Mouse (Mus musculus): ENCODE data around the gene Ehd4.
A peak's percentile ranks its signal among the peaks of the same experiment; 100 is the strongest.

Ehd4 gene

DNA sequence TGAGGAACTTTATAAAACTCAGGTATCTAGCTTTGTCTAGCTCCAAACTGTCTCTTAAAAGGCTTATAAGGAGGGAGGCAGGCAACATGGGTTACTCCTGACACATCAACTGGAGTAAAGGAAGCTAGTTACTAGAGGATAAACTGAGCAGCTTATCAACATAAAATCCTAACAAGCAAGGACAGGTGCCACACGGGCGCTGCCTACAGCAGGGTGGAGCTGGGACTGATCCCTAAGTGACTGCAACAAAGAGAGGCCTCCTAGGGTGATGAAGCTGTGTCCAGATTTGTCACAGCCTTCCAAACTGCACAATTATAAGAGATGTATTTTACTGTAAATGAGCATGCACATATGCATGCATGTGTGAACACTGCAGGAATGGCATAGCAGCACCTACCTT is 47.0 kb downstream of the Ehd4 start:
- no peak for DNase-seq (ENCODE audit: low spot score)

DNA sequence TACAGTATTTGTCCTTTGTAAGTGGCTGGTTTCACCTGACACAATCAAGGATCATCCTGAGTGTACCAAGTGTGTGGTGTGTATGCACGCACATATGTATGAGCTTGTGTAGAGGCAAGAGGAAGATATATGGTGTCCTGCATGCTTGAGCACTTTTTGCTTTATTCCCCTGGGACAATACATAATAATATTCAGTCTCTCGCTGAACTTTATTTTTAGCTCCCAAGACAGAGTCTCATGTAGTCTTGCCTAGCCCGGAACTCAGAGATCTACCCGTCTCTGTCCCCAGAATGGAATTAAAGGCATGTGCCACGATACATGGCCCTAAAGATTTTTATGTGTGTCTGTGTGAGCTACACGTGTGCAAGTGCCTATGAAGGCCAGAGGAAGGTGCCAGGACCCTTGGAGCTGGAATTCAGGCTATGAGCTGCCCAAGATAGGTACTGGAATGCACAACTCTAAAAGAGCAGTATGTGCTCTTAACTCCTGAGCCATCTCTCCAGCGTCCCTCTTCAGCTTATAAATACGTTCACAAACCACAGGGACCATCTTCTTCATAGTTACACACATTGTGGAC is 47.9 kb downstream of the Ehd4 start:
- no peak for DNase-seq (ENCODE audit: low spot score)

DNA sequence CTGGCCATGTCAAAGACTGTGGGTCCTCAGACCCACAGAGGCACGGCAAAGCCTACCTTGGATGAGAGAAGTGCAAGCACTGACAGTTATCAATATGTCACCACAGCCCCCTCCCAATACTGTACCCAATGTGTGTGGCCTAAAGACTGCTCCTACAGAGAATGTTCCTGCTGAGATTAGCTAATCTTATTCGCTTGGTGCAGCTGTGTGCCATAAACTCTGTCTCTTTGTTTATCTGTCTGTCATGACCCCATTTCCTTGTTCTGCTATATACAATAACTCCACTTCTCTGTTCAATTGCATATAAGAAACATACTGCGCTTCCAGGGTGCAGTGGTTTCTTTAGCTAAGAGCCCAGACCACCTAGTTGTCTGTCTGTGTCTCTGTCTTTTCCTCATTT is 48.5 kb downstream of the Ehd4 start:
- no peak for DNase-seq (ENCODE audit: low spot score)

DNA sequence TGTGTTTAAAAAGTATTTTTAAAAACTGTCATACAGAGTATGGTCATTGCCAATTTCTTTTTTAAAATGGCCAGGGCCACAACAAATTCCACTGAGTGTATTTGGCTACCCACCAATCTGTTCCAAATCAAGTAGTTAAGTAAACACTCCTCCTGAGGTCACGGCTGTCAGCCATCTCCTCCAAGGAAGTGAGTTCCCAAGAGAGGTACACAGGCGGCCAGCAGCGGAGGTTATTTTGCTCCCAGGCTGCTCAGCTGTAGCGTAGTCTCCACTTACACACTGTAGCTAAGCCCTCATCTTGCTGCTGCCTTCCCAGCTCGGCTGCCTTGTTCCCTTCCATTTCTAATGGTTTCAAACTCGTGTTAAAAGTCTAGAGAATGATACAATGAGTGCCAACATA is 51.5 kb downstream of the Ehd4 start:
- DNase-seq (ENCODE audit: low spot score), result no peak

DNA sequence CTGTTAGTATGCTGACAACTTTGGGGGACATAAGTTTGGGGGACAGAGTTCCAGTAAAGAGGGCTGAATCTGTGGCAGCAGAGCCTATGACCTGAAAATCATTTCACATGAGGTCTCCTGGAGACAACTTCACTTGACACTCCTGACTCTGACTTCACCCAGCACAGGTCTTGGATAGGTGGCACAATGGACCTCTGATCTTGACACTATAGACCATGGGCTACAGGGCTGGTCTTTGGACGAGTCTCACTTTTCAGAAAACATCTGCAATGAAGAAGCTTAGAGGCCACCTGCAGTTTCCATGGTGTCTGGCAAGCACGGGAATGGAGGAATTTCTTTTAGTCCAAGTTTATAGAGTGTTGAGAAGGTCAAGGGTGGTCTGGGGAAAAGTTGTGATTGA is 52.0 kb downstream of the Ehd4 start:
- DNase-seq (ENCODE audit: low spot score), result no peak

DNA sequence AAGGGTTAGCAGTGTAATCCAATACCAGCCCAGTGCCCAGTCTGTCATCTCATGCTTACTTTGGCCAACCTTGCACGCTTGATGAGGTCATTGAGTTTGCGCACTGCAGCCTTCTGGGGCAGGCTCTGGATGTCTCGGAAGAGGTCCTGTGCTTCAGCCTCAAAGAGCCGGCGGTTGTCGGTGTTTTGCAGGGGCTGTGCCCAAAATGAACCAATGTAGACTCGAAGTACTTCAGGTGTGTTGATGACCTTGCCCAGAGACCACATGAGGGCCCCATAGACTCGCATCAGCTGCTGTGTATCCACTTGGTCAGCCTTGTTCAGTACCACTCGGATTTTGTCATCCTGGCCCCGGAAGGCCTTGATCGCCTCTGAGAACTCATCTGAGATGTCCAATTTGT is 52.4 kb downstream of the Ehd4 start:
- DNase-seq (ENCODE audit: low spot score), result no peak

DNA sequence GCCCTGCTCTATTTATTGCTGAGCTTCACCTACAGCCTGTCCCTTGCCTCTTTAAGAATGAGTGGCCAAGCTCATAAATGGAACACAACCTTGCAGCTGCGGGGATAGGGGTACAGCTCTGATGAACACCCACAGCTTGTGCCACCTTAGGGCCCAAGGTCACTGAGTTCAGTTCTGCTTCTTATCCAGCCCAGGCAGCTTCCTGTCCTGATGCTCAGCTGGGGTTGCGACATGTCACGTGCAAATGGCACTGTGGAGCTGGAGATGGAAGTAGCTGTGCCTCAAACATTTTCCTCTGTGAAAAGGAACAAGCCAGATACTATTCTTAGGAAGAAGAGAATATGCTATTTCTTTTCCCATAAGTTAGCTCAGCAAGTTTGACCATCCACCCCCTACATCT is 54.5 kb downstream of the Ehd4 start:
- DNase-seq (ENCODE audit: low spot score), result no peak

DNA sequence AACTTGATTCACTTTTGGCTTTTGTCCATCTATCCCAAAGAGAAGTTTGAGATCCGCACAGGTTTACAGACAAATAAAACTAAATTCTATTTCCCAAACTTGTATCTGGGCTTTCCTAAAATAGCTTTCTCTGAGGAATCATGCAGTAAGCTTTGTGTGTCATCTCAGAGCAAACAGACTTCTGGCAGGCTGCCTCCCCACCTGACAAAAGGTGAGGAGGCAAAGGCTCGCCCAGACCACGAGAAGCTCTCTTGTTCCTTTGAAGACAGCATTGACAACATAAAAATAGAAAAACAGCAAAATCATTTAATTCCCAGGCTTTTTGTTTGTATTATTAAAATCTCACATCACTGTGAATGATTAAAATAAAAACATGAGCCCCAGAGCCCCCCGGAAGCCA is 55.1 kb downstream of the Ehd4 start:
- DNase-seq (ENCODE audit: low spot score), result no peak

DNA sequence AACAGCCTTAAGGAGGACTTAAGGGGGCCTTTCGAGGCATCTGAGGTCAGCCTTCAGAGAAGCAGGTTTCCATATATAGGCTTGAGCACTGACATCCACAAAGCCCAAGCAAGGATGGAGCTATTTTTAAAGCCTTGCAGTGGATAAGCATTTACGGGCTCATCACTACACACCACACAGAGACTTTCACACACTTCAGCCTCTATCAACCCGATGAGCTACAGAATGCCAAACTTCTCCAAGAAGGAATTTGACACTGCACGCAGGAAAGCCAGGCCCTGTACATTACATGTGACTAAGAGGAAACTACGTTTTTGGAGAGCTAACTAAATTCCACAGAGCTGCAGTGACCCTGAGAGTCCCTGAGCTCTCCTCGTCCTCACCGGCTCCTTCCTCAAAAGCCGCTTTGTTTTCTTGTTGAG is 55.6 kb downstream of the Ehd4 start:
- DNase-seq (ENCODE audit: low spot score), result no peak

DNA sequence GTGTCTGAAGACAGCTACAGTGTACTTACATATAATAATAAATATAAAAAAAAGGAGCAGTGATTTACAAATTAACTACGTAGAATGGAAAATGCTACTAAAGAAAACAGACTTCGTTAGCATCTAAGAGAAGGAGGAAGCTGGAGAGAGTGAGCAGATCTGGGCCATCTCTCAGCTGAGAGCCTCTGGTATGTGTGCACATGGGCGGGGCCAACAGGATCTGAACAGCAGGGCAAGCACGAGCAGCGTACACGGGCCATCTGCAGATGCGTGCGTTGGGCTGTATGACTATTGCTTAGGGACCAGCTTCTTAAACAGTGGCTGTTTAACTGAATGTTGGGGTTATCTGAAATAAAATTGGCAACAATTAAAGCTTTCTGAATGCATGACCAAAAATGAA is 56.5 kb downstream of the Ehd4 start:
- no peak for DNase-seq (ENCODE audit: low spot score)

DNA sequence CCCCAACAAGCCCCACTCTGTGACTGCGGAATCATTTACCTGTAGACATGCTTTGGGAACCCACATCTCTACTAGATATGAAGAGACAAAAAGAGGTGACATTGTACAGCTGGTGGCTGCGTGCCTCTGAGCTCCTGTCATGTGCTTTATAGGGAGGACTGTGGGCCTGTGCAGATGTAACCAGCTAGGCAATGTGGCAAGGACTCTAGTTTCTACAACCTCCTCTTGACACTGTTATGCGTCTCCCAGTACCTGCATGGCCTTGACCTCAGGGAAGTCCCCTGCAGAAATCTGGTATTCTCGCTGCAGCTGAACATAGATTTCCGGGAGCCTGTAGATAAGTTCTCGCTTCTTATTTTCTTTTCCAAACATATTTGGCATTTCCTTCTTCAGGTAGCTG is 57.7 kb downstream of the Ehd4 start:
- no peak for DNase-seq (ENCODE audit: low spot score)

DNA sequence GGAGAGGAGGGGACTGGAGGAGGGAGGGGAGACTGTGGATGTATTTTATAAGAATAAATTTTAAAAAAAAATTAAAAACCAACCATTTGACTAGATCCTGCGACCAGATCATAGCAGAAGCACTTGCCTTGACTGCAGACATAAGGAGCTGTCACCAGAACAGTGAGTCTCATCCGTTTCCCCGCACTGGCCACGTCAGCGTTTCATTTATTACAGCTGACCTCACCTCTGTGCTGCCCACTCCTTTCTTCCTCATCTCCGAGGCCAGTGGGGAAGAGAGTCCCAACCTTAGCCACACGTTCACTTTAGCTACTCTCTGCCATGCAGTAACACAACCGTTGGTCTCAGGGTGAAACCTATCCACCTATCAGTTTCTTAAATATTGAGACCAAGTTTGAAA is 58.2 kb downstream of the Ehd4 start:
- no peak for DNase-seq (ENCODE audit: low spot score)

DNA sequence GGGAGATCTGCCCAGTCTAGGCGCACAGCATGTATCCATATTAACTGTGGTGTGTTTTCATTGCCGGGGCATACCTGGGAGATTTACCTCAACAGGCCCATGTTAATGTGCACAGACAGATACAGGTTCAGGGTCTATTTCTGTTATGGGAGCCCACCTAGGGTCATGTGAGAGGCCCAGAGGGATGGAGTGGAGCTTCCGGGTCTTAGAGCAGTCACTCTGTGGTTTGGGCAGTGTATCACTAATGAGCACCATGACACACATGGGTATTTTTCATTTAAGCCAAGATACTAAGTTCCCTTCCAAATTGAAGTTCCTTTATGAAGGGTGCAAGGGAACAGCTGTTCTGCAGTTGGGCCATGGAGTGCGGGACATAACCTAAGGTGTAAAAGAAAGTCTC is 59.2 kb downstream of the Ehd4 start:
- no peak for DNase-seq (ENCODE audit: low spot score)

DNA sequence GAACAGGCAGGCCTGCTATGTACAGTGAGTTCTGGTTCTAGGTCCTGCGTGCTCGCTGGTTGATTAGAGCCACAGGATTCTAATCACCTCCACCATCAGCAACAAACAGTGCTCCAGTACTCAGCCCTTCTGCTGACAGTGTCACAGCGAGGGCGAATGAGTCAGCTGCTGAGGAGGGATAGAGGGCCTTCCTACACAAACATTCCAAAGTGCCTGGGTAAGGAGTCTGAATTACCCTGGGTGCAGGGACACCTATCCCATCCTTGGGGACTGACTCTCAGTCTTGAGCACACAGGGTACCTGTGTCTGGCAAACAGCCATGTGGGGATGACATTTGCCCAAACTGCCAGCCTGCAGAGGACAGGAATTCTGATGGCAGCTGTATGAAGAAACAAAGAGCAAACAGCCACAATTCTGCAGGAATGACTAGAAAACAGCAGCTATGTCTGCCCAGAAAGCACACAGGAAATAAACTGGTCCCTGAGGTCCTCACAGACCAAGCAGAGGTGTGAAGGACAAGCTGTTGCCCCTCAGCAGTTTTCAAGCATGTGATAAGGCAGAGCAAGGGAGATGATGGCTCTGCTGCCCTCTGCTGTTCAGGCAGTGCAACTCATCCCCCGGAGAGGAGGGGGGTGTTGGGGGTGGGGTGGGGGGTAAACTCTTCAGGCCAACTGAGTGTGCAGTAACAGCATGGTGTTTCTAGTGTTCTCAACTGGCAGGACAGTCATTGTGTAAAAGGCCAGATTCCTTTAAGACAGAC is 60.6 kb downstream of the Ehd4 start:
- peak; percentile 30 for DNase-seq (ENCODE audit: low spot score)

DNA sequence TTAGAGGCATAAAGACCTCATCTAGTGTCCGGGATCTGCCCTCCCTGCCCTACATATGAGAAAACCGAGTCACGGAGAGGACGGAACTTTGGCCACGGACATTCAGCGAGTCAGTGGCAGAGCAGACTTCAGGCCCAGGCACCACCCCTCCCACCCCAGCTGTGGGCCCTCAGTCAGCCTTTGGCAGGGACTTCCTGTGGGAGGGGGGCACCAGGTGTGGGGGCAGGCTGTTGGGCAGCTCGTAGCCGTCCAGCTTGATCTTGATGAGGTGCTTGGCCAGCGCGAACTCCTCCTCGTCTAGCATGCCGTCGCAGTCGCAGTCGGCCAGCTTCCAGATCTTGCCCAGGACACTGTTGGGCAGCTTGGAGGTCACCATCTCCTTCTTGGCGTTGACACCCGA is 63.4 kb downstream of the Ehd4 start:
- no peak for DNase-seq (ENCODE audit: low spot score)

DNA sequence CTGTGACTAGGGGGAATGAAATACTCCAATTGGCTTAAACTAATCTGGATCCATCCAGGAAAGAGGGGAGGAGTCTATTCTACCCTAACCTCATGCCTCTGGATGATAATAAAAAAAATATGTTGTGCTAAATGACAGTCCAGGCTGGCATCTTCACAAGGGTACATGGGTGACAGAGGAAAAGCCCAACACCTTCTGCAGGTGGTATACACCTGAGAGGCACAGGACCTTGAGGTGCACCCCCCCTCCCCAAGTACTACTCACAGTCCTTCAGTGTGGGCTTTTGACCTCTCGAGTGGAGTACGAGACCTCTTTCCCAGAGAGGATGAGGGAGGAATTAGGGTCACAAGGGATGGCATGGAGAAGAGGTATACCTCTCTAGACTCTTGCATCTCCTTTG is 66.5 kb downstream of the Ehd4 start:
- DNase-seq (ENCODE audit: low spot score), result no peak

DNA sequence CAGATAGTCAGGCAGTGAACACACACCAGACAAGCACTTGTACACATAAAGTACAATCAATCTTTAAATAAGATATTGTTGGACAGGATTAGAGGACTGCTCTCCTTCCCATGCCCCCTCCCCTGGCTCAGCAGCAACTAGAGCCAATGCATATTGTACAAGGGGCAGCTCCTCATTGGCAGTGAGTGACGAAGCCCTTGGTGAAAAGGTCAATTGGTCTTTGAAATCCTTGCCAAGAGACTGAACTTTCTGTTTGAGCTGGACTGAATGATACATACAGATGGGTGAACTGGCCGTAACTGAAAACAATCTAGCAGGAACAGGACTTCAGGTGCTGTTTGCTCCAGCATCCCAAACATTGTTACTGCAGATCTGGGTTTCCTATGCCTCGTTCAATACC is 67.0 kb downstream of the Ehd4 start:
- DNase-seq (ENCODE audit: low spot score), result no peak

DNA sequence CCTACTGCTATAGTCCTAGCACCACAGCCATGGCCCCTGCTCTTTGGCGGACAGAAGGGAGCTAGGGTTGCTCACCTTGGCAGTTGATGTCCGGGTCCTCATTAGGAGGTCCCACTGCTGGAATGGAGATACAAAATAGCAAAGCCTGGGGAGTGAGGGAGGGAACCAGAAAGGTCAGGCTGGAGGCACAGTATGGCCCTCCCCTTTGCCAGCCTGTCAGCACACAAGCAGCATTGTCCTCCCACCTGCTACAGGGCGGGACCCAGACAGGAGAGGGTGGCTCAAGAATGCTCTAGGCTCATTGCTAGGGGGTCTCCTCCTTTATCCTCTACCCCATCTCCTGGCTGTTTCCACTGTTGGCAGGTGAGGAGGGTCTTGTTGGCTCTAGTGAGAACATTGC is 68.4 kb downstream of the Ehd4 start:
- no peak for DNase-seq (ENCODE audit: low spot score)

DNA sequence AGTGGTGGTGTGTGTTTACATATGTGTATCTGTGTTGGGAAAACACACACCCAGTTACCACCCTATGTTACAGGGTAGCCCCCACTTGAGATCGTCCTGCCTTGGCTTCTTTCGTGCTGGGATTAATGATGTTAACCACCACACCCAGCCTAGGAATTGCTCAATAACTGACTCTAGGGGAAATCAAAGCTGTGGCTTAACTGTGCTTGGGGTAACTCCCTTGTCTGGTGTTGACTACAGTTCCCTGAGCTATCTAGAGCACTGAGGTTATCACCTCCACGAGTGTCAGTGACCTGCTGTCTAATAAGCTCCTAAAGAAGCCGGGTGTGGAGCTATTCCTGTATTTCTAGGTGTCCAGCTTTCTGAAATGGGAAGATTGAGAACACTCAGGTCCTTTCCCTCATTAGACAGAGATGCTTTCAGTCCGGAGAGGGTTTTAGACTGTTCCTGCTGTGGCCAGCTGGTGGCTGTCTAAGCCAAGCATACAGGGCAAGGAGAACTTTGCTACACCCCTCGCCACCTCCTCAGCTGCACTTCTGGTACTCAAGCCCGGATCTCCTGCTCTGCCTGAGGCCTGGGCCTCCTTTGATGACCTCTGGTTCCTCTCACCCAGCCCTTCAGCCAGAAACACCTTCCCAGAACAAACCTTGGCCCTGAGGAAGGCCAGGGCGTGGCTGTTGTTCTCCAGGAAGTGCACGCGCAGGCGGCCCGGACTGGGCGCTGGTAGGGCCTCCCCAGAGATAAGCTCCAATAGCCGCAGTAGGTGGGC is 69.6 kb downstream of the Ehd4 start:
- DNase-seq (ENCODE audit: low spot score), result peak; percentile 34

DNA sequence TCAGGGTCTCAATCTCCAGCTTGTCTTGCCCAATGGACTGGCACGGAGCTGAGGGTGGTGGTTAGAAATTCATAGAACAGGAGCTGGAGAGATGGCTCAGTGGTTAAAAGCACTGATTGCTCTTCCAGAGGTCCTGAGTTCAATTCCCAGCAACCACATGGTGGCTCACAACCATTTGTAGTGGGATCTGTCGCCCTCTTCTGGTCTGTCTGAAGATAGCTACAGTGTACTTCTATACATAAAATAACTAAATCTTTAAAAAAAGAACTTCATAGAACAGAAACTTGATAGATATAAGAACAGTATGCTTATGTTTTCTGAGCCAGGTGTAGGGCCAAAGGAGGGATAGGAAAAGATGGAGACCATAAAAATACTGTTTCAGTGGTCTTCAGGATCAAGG is 72.0 kb downstream of the Ehd4 start:
- no peak for DNase-seq (ENCODE audit: low spot score)

DNA sequence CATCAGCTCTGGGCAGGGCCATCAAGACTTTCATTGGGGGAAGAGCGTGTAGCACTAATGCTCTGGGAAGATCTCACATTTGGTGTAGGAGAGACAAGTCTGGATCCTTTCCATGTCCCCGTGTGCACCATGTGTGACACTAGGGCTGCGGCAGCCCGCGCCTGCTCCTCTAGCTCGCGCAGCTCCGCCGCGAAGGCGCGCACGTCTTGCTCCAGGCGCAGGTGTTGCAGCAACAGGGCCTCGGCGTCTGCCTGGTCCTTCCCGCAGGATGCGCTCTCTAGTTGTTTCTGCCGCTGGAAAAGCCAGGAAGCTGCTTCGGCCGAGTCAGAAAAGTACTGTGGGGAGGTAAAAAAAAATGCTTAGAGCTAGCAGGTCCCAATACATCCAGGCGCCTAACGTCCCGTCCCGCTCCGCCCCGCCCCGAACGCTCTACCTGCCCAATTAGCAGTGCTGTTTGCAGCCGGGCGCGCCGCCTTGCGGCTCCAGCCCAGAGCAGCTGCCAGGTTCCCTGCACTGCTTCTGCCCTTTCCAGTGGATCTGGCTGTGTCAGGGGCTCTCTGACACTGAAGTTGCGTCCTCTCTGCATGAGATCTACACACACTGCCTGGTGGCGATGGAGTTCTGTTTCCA is 78.2 kb downstream of the Ehd4 start:
- DNase-seq (ENCODE audit: low spot score), result no peak

DNA sequence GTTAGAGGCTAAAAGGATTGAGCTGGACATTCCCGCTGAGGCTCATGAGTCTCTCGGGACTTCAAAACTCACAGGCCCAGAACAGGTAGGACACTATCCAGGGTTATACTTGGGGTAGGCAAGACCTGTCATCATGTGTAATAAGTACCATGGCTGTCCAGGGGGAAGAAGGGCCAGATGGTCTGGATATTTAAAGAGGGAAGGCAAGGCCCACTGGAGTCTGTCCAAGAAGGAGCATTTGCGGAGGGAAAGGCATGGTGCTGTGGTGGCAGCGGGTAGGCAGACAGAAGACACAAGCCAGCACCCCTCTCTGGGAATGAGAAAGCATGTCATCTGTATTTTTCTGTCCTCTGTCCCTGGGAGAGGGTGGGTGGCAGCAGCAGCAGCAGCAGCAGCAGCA is 80.3 kb downstream of the Ehd4 start:
- no peak for DNase-seq (ENCODE audit: low spot score)

DNA sequence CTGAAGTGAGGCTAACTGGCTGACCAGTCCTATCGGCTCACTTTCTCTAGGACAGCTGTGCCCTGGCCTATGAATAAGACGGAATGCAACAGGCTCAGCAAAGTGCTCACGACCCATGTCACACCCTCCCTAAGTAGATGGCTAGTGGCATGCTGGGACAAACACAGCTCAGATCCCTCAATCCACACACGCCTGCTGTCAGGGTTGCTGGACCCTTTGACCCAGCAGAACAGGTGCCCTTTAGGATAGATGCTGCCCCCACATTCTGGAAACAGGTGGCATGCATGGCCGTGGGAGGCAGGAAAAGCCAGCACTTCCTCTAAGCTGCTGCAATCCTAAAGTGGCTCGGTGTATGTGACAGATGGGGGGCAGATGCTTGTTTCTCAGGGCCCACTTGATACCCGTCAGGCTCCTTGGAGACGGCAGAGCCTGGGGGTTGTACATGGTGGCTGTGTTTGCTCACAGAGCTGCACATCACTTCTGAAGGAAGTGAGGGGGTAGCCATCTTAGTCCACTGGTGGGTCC is 84.9 kb downstream of the Ehd4 start:
- DNase-seq (ENCODE audit: low spot score), result no peak
